Mouse (Mus musculus) left cerebral cortex, postnatal 14 days (tissue): ENCODE results near the gene Arpp21. TPM values are rescaled to one million over a fixed set of nuclear protein-coding genes. Genes with fewer than 3 reads are reported as not detected.

Experiments used
- DNase-seq, 2 experiments: peaks; one replicate each; pipeline ENCODE4 v3.0.0; 2021 to 2022; ENCODE audit warnings: low spot score in 2 of 2, mixed read lengths in 1 of 2
- intact Hi-C: fragments of 180-260 bp; cut with DNase I; formaldehyde crosslinking; loops from one replicate; pipeline ENCODE4 v1.15.1; 2025
- long read RNA-seq, 2 experiments: library from polyadenylated mRNA; stranded (forward); transcript quantifications; one replicate each; pipeline ENCODE4 v2.0.0; 2021
- total RNA-seq, 2 experiments: library from RNA; stranded (reverse); gene quantifications; 2 replicates each; pipeline ENCODE4 v1.2.3; 2021

Arpp21 gene
- 100 to 1,000 TPM; 770 to 823 TPM for total RNA-seq
- long read RNA-seq, experiment 1, transcript Arpp21-230 (7 exons, 3,366 nt): minor isoform, 12 of 532 reads
- long read RNA-seq, experiment 1, transcript Arpp21-218 (6 exons, 2,402 nt): major isoform, 150 of 532 reads
- long read RNA-seq, experiment 1, transcript Arpp21-213 (5 exons, 430 nt): minor isoform, 10 of 532 reads
- long read RNA-seq, experiment 1, transcript Arpp21-231 (5 exons, 3,419 nt): minor isoform, 58 of 532 reads
- long read RNA-seq, experiment 1, partial matches to known transcripts: 69 of 532 reads
- long read RNA-seq, experiment 1, other reads (novel, unspliced or antisense): 221 of 532 reads
- long read RNA-seq, experiment 2, transcript Arpp21-213 (5 exons, 430 nt): minor isoform, 12 of 519 reads
- long read RNA-seq, experiment 2, transcript Arpp21-231 (5 exons, 3,419 nt): minor isoform, 86 of 519 reads
- long read RNA-seq, experiment 2, transcript Arpp21-201 (19 exons, 3,254 nt): minor isoform, 5 of 519 reads
- long read RNA-seq, experiment 2, transcript Arpp21-218 (6 exons, 2,402 nt): major isoform, 129 of 519 reads
- long read RNA-seq, experiment 2, partial matches to known transcripts: 46 of 519 reads
- long read RNA-seq, experiment 2, other reads (novel, unspliced or antisense): 233 of 519 reads

- intact Hi-C loops: loop anchor here (5.0 to 10.0 kb wide), 2 partner anchors 171 to 1399 kb away; no protein-coding TSS in a partner anchor
- DNase-seq: no peak
Measured at GRCm38 (mm10) chr9:112235696-112236397, at the start of gene Arpp21. Gene Arpp21 (minus strand): TSS chr9:112235938.

- intact Hi-C loops: no loop called here
- DNase-seq: peak; percentile 28 to 45
Measured at GRCm38 (mm10) chr9:112272426-112272969, 36.8 kb upstream of the Arpp21 start.

- intact Hi-C loops: no loop called here
- DNase-seq: no peak
Measured at GRCm38 (mm10) chr9:112264982-112265641, 29.4 kb upstream of the Arpp21 start.

GRCm38 (mm10) chr9:112261986-112262901 is 26.5 kb upstream of the Arpp21 start:
- intact Hi-C loops: no loop called here
- peak; percentile 78 to 79 for DNase-seq

- intact Hi-C loops: no loop called here
- DNase-seq: peak in 1 of 2 experiments; percentile 17
Measured at GRCm38 (mm10) chr9:112261556-112261955, 25.8 kb upstream of the Arpp21 start.

GRCm38 (mm10) chr9:112260696-112261095 is 25.0 kb upstream of the Arpp21 start:
- intact Hi-C loops: no loop called here
- DNase-seq: no peak

- intact Hi-C loops: no loop called here
- DNase-seq: no peak
Measured at GRCm38 (mm10) chr9:112258560-112258959, 22.8 kb upstream of the Arpp21 start.

- no peak for DNase-seq
- intact Hi-C loops: no loop called here
Measured at GRCm38 (mm10) chr9:112255971-112256370, 20.2 kb upstream of the Arpp21 start.

- intact Hi-C loops: no loop called here
- no peak for DNase-seq
Measured at GRCm38 (mm10) chr9:112253730-112254129, 18.0 kb upstream of the Arpp21 start.

- no peak for DNase-seq
- intact Hi-C loops: no loop called here
Measured at GRCm38 (mm10) chr9:112251857-112252256, 16.1 kb upstream of the Arpp21 start.

- no peak for DNase-seq
- intact Hi-C loops: no loop called here
Measured at GRCm38 (mm10) chr9:112251339-112251738, 15.6 kb upstream of the Arpp21 start.

- no peak for DNase-seq
- intact Hi-C loops: no loop called here
Measured at GRCm38 (mm10) chr9:112249753-112250152, 14.0 kb upstream of the Arpp21 start.

GRCm38 (mm10) chr9:112247183-112247582 is 11.4 kb upstream of the Arpp21 start:
- intact Hi-C loops: no loop called here
- DNase-seq: no peak

- intact Hi-C loops: loop anchor here (5.0 to 10.0 kb wide), 2 partner anchors 169 to 1397 kb away; no protein-coding TSS in a partner anchor
- peak in 1 of 2 experiments; percentile 73 for DNase-seq
Measured at GRCm38 (mm10) chr9:112238168-112238567, 2.4 kb upstream of the Arpp21 start.

GRCm38 (mm10) chr9:112236551-112236950 is 813 bp upstream of the Arpp21 start:
- no peak for DNase-seq
- intact Hi-C loops: loop anchor here (5.0 to 10.0 kb wide), 2 partner anchors 171 to 1398 kb away; no protein-coding TSS in a partner anchor

- peak; percentile 81 to 82 for DNase-seq
- intact Hi-C loops: loop anchor here (5.0 to 10.0 kb wide), 2 partner anchors 172 to 1400 kb away; no protein-coding TSS in a partner anchor
Measured at GRCm38 (mm10) chr9:112235041-112235695, 570 bp downstream of the Arpp21 start.

- intact Hi-C loops: loop anchor here (5.0 to 10.0 kb wide), 2 partner anchors 173 to 1400 kb away; no protein-coding TSS in a partner anchor
- no peak for DNase-seq
Measured at GRCm38 (mm10) chr9:112234505-112235024, 1.2 kb downstream of the Arpp21 start.
